Mouse (Mus musculus) lung, adult 2 months (tissue): Measurements from ENCODE around the gene Slc35e1.

Experiments
- CTCF ChIP-seq: fragments of 200-500 bp; IDR thresholded peaks from 2 replicates; pipeline ENCODE4 v1.5.1; 2011; ENCODE audit warnings: mild to moderate bottlenecking, low read length, control low read depth; ENCODE audit not compliant: insufficient read depth
- POLR2A ChIP-seq: fragments of 200-500 bp; IDR thresholded peaks from 2 replicates; pipeline ENCODE4 v1.6.1; 2011; ENCODE audit warnings: low read depth, mild to moderate bottlenecking, control low read depth, low read length, borderline replicate concordance; ENCODE audit errors: extremely low read depth

DNA sequence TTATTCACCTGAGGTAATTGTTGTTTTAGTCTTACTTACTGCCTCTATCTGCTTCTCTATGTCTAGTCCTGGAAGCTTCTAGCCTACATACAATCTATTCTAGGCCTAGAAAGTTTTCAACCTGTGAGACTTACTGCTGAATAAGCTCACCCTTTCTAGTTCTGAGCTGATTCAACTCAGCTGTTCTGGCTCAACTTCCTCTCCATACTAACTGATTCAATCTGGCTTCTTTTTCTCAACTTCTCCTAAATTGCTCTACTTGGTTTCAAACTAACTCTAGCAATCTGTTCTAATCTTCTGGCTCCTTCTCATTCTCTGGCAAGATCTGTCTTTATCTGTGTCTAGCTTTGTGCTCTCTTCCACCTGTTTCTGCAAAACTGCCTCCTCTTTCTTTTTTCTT, 29.5 kb upstream of the Slc35e1 start:
- TF ChIP-seq POLR2A, result no peak
- no peak for TF ChIP-seq CTCF
